Mouse (Mus musculus) T-cell, adult 2 months (primary cell): ENCODE measurements at regions not wholly inside any gene's neighbourhood (a gene's known extent, or its start where the extent isn't known, plus 50 kb on each side); places are given as distances from the start of the nearest gene placed in this dataset.

Experiments
- DNase-seq: peaks from one replicate; pipeline ENCODE4 v3.0.0; 2022; ENCODE audit warnings: low spot score

DNA sequence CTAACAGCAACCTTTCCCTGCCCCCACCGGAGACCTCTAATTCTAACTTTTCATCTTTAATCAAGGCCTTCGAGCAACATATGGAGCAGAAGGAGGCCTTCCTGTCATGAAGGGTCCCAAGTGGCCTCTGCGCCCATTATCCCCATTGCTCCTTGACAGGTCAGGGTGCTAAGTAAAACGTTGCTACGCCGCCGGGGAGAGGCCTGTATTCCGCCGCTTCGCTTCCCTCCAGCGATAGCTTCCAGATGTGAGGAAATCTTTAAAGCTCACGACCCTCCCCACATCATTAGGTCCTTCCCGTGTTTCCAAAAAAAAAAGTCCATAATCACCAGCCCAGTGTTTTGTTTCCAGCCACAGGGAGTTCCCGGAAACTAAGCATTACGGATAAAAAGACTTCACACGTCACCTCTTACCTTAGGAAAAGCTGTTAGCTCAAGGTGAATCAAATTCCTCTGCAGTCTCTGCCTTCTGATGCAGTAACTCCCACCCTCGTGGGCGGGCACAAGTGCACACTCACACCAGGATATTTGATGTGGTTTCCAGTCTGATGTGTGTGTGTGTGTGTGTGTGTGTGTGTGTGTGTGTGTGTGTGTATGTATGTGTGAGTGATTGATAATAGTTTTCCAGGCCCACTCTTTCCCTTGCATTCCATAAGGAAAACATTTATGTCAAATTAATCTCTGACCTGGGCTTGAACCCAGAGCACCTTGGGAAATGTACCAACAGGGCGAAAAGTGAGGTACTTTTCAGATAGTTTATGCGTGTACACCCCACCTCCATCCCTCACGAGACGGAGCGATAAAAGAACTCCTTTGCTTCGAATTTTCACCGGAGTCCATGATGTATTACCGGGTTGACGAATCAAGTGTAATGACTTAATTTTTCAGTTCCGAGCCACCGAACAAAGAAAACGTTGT, 107.5 kb downstream of the Gm45692 start:
- no peak for DNase-seq

DNA sequence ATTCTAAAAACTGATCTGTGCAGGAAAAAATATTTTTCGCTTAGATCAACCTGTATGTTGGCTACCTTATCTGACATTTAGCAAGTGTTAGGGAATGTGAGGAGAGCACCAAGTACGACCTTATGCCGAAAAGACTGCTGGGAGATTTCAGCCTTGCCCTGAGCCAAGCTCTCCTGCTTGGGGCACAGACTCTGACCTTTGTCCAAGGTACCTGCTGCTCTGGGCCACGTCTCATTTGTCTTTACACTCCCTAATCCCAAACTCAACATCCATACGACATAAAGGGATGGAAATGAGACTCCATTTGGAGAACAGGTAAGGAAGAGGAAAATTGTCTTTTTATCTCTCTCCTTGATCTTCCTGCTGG, 108.2 kb downstream of the Gm45692 start:
- no peak for DNase-seq

DNA sequence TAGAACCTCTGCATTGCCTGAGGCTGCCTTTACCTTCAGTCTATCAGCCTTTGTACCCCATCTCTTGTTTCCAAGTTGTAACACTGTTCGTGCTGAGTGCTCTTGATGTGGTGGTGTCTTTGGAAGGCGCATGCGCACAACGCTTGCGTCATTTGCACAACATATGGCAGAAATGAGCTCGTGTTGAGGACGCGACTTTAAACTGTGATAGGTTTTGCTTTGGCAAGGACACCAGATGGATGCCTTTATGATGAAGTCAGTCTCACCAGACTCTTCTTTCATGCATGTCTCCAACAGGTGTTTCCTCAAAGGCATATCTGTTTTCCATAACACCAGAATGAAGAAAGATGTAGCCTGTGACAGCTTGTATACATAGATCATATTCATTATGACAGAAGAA, 110.2 kb downstream of the Gm45692 start:
- DNase-seq = no peak

DNA sequence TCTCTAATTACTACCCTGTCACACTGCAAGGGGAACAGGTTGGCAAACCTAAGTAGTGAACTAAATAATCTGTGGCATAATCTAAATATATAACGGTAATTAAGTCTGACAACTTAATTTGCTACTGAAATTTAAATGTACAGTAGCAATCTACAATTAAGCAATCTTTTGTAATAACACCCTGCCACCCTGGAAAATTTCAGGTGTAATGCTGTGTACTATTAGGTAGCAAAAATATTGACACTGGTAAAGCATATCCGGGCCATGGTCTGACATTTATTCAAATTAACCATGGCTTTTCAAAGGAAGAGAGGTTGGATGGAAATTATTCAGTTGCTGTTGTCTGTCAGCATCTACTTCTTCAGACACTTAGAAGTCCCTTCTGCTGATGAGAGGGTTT, 119.7 kb downstream of the Gm45692 start:
- DNase-seq = no peak

DNA sequence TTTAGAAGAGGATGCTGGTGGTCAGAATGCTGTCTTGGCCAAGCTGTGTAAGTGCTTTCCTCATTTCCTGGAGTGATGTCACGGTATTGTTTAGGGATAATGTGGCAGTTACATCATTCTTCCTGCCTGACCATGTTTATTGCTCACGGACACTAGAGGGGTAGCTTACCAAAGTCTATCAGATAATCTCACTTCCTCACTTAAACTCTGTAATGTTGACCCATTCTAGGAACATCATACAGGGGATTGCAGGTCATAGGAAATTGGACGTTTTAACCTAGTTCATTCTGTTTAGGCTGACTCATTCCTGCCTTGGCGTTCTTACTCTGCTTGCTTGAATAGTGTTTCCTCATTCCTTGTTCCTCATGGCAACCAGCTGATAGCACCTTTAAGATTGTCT, 120.3 kb downstream of the Gm45692 start:
- DNase-seq = no peak

DNA sequence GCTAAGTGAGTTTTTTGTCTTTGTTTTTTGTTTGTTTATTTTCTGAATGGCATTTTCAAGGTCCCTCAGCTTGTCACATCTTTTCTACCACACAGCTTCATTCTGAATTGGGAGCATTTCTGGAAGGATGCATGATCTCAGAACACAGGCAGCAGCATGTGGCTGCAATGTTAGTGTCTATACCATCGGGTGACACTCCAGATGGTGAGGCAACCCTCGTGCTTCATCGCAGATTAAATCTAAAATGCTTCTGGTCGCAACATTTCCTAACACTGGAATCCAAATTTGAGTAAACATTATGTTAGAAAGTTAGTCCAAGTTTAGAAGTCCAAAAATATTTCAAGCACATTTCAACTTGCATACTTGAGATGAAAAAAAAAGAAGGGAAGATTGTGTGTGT, 124.4 kb downstream of the Gm45692 start:
- DNase-seq = no peak

DNA sequence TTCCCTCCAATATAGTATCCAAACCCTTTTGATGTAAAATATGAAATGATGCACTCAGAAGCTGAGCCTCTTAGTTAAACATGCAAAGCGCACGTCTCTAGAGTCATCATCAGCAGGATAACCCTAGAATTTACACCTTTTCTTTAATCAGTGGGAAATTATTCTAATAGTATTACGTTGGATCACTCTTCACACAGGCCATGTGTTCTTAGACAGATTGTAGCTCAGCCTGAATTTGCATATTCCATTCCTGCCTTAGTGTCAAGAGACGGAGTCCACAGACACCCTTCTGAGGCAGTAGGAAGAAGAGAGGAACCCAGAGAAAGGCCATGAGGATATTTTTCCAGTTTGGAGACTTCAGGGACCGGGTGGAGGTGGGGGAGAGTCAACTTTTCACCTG, 125.0 kb downstream of the Gm45692 start:
- no peak for DNase-seq

DNA sequence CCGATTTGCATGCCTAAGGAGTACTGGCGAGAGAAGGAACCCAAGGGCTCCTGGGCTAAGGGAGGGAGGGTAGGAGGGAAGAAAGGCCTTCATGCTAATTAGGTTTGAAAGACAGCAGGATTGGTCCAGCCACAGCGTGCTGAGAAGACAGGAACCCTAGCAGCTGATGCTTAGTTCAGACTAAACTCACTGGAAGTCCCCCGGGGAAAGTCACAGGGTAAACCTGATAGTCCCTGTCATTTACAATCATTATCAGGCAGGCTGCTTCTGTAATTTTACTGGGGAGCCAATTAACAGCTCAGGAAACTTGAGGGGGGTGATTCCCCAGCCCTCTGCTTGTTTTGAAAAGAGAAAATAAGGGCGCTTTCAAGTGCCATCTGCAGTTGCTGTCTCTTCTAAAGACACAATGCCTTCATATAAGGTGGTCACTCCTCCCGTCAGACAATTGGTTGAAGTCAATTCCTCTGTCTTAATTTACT, 135.9 kb downstream of the Gm45692 start:
- DNase-seq = no peak

DNA sequence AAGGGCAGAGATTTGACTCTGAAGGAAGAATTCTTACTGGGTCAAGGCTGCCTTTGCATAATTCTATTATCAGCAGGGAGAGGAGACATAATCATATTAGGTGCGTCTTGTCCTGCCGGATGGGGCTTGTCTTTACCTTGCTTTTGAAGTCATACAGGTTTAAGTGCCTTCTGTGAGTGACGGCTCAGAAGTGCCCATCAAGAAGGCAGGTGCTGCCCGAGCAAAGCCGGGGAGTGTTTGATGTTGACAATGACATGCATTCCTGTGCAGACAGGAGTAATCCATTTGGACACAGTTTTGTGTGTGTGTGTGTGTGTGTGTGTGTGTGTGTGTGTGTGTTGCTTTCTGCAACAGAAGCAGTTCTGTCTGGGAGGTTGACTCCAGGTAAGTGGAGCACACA, 141.0 kb downstream of the Gm45692 start:
- DNase-seq = no peak

DNA sequence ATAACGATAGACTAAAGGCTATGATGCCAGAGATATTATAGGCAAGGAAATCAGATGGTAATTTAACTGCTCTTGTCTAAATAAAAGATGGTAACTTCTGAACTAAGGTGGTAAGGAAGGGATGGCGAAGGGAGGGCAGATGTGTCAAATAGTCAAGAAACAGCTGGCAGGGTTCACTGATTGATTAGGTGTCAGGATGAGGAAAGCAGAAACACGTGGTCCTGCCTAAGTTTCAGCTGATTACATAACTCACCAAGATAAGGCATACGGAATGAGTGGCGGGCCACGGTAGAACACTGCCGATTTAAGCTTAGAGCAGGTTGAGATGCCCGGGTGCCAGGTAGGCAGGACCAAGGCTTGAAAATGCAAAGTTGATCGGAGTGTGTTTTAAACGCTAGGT, 143.2 kb downstream of the Gm45692 start:
- DNase-seq = no peak

DNA sequence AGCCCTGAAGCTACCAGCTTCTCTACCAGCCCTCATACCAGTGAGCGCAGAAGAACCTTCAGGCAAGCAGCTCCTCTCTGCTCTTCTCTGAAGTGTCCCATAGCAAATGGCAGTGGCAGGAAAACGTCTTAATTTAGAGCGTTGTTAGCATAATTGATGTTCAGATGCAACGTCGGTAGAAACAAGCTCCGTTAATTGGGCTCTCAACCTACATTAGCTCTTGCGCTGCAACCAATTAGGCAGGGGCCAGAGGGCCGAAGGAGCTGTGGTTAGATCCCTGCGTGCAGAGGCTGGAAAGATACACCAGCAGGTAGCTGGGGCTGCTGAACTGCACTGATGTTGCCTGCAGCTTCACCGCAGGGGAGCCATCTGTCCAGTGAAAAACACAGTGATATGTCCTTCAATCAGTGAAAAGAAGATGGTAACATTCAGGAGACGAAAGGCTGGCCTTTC, 145.6 kb downstream of the Gm45692 start:
- no peak for DNase-seq

DNA sequence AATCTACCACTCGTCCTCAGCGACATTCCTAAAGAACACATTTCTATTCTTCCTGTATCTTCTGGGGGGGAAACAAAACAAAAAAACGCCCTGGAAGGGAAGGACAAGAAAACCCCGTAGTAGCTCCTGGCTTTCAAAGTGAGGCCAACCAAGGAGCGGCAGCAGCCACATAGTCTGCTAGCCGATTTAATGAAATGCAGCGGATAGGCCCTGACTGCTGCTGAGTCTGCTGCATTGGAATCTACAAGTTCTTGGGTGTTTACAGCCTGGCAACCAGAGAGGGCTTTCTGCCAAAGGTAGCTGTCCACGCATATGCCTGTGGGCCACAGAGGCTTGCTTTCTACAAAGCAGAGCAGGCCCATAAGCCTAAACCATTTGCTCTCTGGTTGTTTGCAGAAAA, 146.0 kb downstream of the Gm45692 start:
- no peak for DNase-seq

DNA sequence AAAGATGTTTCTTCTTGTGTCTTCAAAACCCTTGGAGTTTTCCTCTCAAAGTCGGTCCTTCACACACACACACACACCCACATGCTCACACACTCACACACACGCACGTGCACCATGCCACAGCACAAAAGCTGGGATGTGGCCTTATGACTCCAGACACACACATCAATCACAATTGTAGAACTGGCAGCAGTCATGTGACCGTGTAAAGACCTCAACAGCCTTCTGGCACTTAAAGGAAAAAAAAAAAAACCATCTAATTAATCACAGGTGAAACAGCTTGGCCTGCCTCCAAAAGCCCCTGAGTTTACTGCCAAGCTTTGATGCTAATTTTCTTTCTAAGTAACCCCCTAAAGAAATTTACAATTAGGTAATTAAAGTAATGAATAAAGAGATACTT, 147.1 kb downstream of the Gm45692 start:
- no peak for DNase-seq

DNA sequence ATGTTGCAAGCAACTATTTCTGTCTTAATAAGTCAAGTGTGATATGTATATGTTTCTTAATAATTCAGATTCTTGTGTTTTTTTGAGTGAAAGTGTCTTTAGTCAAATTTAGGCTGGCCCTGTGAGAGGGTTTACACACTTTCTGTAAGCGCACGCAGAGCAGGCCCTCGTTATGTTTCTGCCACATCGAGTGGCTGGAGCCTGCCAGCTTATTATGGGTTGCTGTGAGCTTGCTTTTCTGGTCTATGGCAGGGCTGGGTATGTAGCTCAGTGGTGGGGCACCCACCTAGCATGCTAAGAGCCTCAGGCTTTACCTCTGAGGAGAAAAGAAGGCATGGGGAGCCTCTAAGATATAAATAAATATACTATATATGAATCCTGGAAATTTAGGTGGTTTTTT, 148.2 kb downstream of the Gm45692 start:
- no peak for DNase-seq

DNA sequence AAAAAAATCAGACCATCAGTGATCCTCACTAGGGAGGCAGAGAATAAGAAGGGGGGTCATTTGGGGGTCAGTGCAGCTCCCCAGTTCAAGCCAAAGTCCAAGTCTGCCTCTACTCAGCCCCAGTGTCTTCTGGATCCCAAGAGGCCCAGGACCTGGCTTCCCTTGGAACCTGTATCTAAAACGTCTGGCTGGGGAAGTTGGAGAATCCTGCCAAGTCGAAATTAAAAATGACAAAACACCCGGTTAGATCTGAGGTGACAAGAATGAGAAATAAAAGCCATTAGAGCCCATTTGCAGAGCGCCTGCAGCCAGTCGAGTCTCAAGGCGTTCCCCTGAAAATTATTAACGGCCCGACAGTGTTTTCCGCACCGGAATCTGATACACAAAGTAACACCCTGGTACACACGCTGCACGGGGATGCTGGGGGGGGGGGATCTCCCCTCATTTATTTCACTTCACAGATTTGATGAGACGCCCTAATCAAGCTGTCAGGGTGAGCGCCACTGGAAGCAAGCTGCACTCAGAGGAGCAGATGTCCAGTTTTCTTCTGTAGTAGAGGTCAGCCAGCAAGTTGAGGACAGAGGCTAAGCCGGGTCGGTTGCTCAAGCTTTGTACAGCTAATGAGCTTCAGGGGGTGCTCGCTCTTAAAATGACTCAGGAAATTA, 149.5 kb downstream of the Gm45692 start:
- no peak for DNase-seq

DNA sequence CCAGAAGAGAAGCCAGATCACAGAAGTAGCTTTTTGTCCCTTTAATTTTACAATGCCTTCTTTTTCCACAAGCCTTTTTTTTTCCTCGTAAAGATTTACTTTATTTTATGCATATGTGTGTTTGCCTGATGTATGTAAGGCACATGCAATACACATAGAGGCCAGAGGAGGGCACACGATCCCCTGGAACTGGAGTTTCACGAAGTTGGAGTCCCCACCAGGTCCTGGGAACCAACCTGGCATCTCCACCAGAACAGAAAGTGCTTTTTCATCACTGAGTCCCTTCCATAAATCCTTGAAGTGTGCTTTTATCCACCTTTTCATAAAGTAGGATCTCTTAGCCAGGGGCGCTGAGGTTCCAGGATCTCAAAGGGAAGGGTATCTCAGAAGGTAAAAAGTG, 152.8 kb downstream of the Gm45692 start:
- DNase-seq = no peak

DNA sequence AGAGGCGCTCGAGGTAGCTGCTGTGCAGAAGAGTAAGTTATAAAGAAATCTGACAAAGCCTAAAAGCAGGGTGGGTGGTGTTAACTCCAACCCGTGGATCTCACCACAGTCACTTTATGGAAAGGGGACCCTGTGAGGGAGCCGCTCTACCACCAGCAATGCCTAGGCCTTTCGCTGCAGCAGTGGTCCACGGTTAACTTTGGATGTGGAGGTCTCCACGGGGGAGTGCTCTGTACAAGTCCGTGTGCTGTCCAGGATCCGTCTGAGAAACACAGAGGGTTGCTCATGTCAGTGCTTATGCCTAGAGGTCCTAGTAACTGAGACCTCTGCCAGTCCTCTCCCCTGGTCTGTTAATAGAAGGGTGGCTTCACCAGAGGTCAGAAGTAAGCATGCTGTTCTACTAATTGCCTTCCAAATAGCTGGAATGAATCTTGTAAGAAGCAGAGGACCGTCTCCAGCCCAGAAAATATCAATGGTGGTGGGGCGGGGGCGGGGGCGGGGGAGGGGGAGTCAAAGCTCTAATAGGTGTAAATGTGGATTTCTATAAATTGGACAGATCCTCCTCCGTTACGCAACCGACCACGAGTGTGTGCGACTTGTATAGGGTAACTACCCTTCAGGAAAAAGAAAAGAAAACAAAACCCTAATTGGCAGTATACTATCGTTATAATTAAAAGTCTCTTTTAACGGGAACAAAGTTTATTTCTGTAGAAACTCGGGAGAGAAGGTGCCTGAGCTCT, 153.5 kb downstream of the Gm45692 start:
- no peak for DNase-seq

DNA sequence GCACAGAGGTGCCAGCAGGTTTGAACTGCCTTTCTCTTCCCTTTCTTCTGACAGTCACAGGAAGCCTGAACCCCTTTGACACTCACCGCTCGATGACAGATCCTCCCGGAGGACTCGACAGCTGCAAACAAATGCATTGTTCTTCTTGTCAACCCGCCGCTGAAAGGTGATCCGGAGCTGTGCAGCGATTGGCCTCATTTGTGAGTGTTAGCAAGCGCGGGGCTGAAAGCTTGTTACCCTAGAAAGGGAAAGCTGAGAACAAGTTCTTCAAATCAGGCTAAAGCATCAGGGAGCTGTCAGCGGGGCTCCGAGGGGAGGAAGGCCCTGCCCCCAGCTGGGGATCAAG, 154.1 kb downstream of the Gm45692 start:
- DNase-seq = no peak

DNA sequence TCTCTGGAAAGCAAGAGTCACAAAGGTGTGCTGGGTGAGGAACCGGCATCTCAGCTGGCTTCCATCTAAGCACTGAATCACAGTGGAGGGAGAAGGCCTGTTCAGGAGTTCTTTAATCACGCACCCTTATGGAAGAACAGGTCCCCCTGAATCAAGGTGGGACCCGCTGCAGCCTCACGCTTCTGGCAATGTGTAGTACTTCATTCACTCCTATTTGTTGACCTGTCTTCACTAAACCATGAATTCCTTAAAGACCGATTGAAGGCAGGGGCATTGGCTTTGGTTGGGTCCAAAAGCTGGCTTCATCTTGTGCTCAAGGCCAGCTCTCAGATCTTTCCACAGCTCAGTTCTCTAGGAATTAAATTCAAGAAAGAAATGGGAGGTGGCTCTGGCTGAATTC, 154.5 kb downstream of the Gm45692 start:
- DNase-seq = no peak

DNA sequence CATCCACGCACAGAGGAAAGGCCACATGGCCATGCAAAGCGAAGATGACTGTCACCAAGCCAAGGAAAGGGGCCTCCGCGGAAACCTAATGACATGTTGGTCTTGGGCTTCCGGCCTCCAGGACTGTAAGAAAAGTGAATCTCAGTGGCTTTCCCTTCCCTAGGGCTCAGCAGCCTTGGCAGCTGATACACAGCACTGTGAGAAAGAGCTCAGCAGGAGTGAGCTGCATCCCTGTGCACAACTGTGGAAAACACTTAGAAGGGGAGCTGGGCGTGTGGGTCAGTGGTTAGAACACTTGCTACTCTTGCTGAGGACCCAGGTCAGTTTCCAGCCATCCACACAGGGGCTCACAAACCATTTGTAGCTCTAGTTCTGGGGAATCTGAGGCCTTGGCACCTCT, 155.1 kb downstream of the Gm45692 start:
- no peak for DNase-seq

DNA sequence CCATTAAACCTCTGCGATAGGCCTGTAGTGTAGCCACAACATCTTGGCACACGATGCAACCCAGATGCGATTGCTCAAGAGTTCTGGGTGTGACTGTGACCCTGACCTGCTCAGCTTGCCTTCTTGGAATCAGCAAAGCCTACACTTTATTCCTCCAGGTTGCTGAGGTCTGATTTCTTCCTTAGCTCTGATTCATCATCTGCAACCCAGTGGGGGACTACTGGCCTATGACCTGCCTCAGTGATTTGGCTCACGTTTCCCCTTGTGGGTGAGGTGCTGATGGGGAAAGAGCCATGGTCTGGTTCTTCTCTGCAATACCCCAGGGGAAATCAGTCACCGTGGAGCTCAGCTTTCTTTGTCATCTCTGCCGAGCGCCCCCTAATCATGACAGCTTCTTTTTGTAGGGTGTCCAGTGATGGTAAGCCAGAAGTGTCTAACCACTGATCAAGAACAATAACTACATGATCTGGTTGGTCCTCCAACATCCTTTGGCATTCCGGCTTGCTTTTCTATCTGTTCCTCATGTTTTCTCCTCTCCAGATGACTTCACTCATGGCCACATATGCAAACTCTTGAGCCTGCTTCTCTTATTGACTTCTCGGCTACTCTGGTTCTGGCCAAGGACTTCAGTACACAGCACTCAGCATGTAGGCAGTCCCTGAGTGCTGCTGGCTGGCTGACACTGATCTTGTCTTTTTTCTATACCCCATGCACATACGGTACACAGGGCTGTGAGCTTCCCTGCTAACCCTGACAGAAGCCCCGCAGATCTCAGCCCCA, 163.0 kb downstream of the Gm45692 start:
- DNase-seq = no peak

DNA sequence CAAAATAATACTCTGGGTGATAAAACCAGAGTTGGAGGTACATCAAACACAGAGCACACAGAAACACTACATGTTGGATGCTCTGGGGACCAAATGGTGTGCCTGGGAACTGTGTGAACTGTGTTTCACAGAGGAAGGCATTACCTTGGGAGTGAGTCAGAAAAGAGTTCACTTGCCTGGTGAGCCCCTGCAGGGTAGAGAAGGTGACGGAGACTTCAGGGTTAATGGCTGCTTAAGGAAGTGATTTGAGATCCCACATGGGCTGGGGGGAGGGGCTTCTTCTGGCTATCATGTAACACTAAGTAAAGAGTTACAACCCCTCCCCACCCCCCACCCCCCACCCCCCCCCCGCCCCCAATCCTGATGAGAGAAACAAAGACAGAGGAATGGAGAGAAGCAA, 164.6 kb downstream of the Gm45692 start:
- DNase-seq = no peak
